In the genomic region with DNA sequence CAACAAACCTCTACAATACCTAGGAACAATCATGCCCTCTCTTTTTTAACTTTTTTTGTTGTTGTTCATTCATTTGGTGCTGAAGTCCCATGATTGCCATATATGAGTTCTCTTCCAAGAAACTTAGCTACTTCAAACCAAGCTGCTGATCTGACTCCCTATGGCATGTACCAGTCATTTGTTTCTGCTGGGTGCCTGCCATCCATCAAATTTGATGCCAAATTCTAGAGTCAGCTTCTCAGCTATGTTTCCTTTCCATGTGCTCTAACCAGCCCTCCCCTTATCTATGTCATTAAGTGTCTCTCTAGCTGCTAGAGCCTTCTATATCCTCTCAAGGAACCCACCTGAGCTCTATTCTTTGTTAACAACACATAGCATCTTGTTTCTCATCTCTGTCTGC, we compare ENCODE assay signal across 25 mouse cellular contexts. TPM values are rescaled to one million over a fixed set of nuclear protein-coding genes. Genes with fewer than 3 reads are reported as not detected.
"Had no signal": no experiment of that assay in that cellular context is flagged by ENCODE, and none has a peak within 500 bp of the region (broad histone marks: within the 10 kb centered on the region; RNA-seq: fewer than 3 reads in every experiment).

No protein-coding gene starts in this region.

- DNase-seq: cerebellum, adult 9-11 months; cerebellum, postnatal 25 days; cerebellum, postnatal 36 days; embryo, embryonic 11 days; forebrain, postnatal 0 days; gastrocnemius, postnatal 10 days; gastrocnemius, postnatal 14 days; gastrocnemius, postnatal 36 days; heart, adult 18-20 months; heart, adult 2 months had no signal

- H3K27ac ChIP-seq: embryonic facial prominence, embryonic 10.5 days; embryonic facial prominence, embryonic 12.5 days; embryonic facial prominence, embryonic 13.5 days; embryonic facial prominence, embryonic 15.5 days; forebrain, embryonic 10.5 days; forebrain, embryonic 12.5 days; forebrain, embryonic 13.5 days; forebrain, embryonic 15.5 days; heart, adult 2 months; heart, embryonic 10.5 days had no signal

- H3K4me3 ChIP-seq: embryonic facial prominence, embryonic 10.5 days; embryonic facial prominence, embryonic 12.5 days; embryonic facial prominence, embryonic 13.5 days; embryonic facial prominence, embryonic 15.5 days; erythroblast, embryonic 14.5 days; forebrain, embryonic 10.5 days; forebrain, embryonic 12.5 days; forebrain, embryonic 13.5 days; forebrain, embryonic 15.5 days; heart, adult 2 months; heart, embryonic 10.5 days; heart, embryonic 12.5 days had no signal

RNA-seq across cellular contexts. Expression of a gene that starts 39.8 kb away (rescaled TPM):
- total RNA-seq: forebrain, postnatal 0 days; gastrocnemius, adult 18-20 months; gastrocnemius, adult 8-10 months; gastrocnemius, postnatal 10 days; gastrocnemius, postnatal 14 days; gastrocnemius, postnatal 36 days; gastrocnemius, postnatal 4 days; granulocyte monocyte progenitor cell, adult 5-6 weeks; heart, adult 18-20 months; heart, adult 2 months had no signal
